Mouse (Mus musculus): ENCODE results near the gene Trim63. TPM values are rescaled to one million over a fixed set of nuclear protein-coding genes. Genes with fewer than 3 reads are reported as not detected.
"Not testable (repeated sequence)": the region's sequence is repeated elsewhere in the genome, so short reads cannot be mapped to it uniquely, and the experiment has no call there.

Trim63 gene
- polyA plus RNA-seq, 1 experiment from 2014 or later = not detected

- no peak overlapping the region for H3K9ac ChIP-seq (ENCODE audit: low read length)
- H3K4me3 ChIP-seq (ENCODE audit: low read depth, low read length) = no peak overlapping the region
- H3K9me3 ChIP-seq (replicated peaks; ENCODE audit: control insufficient read depth, low read length) = no peaks in the 10 kb centered on the region
- WGBS = 73% methylated on average over 3 of the region's 3 CpGs
- DNase-seq (ENCODE audit: low spot score) = no peak
- no peaks in the 10 kb centered on the region for H3K36me3 ChIP-seq (ENCODE audit: control insufficient read depth, insufficient read depth, low read length)
- H3K4me2 ChIP-seq (ENCODE audit: low read length) = no peak overlapping the region
- no peak overlapping the region for H3K27ac ChIP-seq (ENCODE audit: low read depth, low read length)
- ATAC-seq = no peak
- H3K27me3 ChIP-seq (replicated peaks; ENCODE audit: control insufficient read depth, insufficient read depth, low read length) = no peaks in the 10 kb centered on the region
- no peaks in the 10 kb centered on the region for H3K4me1 ChIP-seq (ENCODE audit: control insufficient read depth, insufficient read depth, low read length)
Measured at GRCm38 (mm10) chr4:134321524-134321923, 6.6 kb downstream of the Trim63 start.

GRCm38 (mm10) chr4:134324655-134325054 is 9.7 kb downstream of the Trim63 start:
- ATAC-seq (no peak), DNase-seq (ENCODE audit: low spot score) (no peak)
- H3K36me3 ChIP-seq (ENCODE audit: control insufficient read depth, insufficient read depth, low read length) = no peaks in the 10 kb centered on the region
- H3K9ac ChIP-seq (ENCODE audit: low read length) = no peak overlapping the region
- WGBS = 77% methylated on average over 5 of the region's 5 CpGs
- no peak overlapping the region for H3K27ac ChIP-seq (ENCODE audit: low read depth, low read length)
- H3K27me3 ChIP-seq (replicated peaks; ENCODE audit: control insufficient read depth, insufficient read depth, low read length) = no peaks in the 10 kb centered on the region
- no peak overlapping the region for H3K4me3 ChIP-seq (ENCODE audit: low read depth, low read length)
- no peak overlapping the region for H3K4me2 ChIP-seq (ENCODE audit: low read length)
- H3K9me3 ChIP-seq (replicated peaks; ENCODE audit: control insufficient read depth, low read length) = no peaks in the 10 kb centered on the region
- no peaks in the 10 kb centered on the region for H3K4me1 ChIP-seq (ENCODE audit: control insufficient read depth, insufficient read depth, low read length)

GRCm38 (mm10) chr4:134326859-134327530 is 12.1 kb downstream of the Trim63 start:
- no peak overlapping the region for H3K9ac ChIP-seq (ENCODE audit: low read length)
- no peaks in the 10 kb centered on the region for H3K27me3 ChIP-seq (replicated peaks; ENCODE audit: control insufficient read depth, insufficient read depth, low read length)
- H3K4me1 ChIP-seq (ENCODE audit: control insufficient read depth, insufficient read depth, low read length) = no peaks in the 10 kb centered on the region
- no peak overlapping the region for H3K4me3 ChIP-seq (ENCODE audit: low read depth, low read length)
- no peak overlapping the region for H3K4me2 ChIP-seq (ENCODE audit: low read length)
- no peak for ATAC-seq
- no peaks in the 10 kb centered on the region for H3K9me3 ChIP-seq (replicated peaks; ENCODE audit: control insufficient read depth, low read length)
- 64% methylated on average over 5 of the region's 5 CpGs for WGBS
- H3K27ac ChIP-seq (ENCODE audit: low read depth, low read length) = no peak overlapping the region
- H3K36me3 ChIP-seq (ENCODE audit: control insufficient read depth, insufficient read depth, low read length) = no peaks in the 10 kb centered on the region
- DNase-seq (ENCODE audit: low spot score) = no peak

- no peaks in the 10 kb centered on the region for H3K4me1 ChIP-seq (ENCODE audit: control insufficient read depth, insufficient read depth, low read length)
- 61% methylated on average over 8 of the region's 8 CpGs for WGBS
- H3K4me2 ChIP-seq (ENCODE audit: low read length) = no peak overlapping the region
- H3K27ac ChIP-seq (ENCODE audit: low read depth, low read length) = no peak overlapping the region
- H3K36me3 ChIP-seq (ENCODE audit: control insufficient read depth, insufficient read depth, low read length) = no peaks in the 10 kb centered on the region
- ATAC-seq (no peak), DNase-seq (ENCODE audit: low spot score) (no peak)
- H3K9me3 ChIP-seq (replicated peaks; ENCODE audit: control insufficient read depth, low read length) = no peaks in the 10 kb centered on the region
- no peak overlapping the region for H3K9ac ChIP-seq (ENCODE audit: low read length)
- H3K4me3 ChIP-seq (ENCODE audit: low read depth, low read length) = no peak overlapping the region
- no peaks in the 10 kb centered on the region for H3K27me3 ChIP-seq (replicated peaks; ENCODE audit: control insufficient read depth, insufficient read depth, low read length)
Measured at GRCm38 (mm10) chr4:134328151-134328550, 13.2 kb downstream of the Trim63 start.

- DNase-seq (ENCODE audit: low spot score) (no peak), ATAC-seq (no peak)
- no peak overlapping the region for H3K27ac ChIP-seq (ENCODE audit: low read depth, low read length)
- H3K9ac ChIP-seq (ENCODE audit: low read length) = no peak overlapping the region
- H3K9me3 ChIP-seq (replicated peaks; ENCODE audit: control insufficient read depth, low read length) = no peaks in the 10 kb centered on the region
- H3K27me3 ChIP-seq (replicated peaks; ENCODE audit: control insufficient read depth, insufficient read depth, low read length) = no peaks in the 10 kb centered on the region
- H3K4me3 ChIP-seq (ENCODE audit: low read depth, low read length) = no peak overlapping the region
- no peak overlapping the region for H3K4me2 ChIP-seq (ENCODE audit: low read length)
- WGBS = 83% methylated on average over 8 of the region's 8 CpGs
- H3K4me1 ChIP-seq (ENCODE audit: control insufficient read depth, insufficient read depth, low read length) = no peaks in the 10 kb centered on the region
- H3K36me3 ChIP-seq (ENCODE audit: control insufficient read depth, insufficient read depth, low read length) = no peaks in the 10 kb centered on the region
Measured at GRCm38 (mm10) chr4:134328832-134329231, 13.9 kb downstream of the Trim63 start.

- Histone ChIP-seq H3K9ac (ENCODE audit: low read length) (no peak overlapping the region), H3K36me3 (ENCODE audit: control insufficient read depth, insufficient read depth, low read length) (no peaks in the 10 kb centered on the region), H3K4me2 (ENCODE audit: low read length) (no peak overlapping the region), H3K4me1 (ENCODE audit: control insufficient read depth, insufficient read depth, low read length) (no peaks in the 10 kb centered on the region), H3K27ac (ENCODE audit: low read depth, low read length) (no peak overlapping the region), H3K9me3 (replicated peaks; ENCODE audit: control insufficient read depth, low read length) (no peaks in the 10 kb centered on the region), H3K4me3 (ENCODE audit: low read depth, low read length) (no peak overlapping the region), H3K27me3 (replicated peaks; ENCODE audit: control insufficient read depth, insufficient read depth, low read length) (no peaks in the 10 kb centered on the region)
- WGBS = 56% methylated on average over 5 of the region's 5 CpGs
- ATAC-seq = no peak
- no peak for DNase-seq (ENCODE audit: low spot score)
Measured at GRCm38 (mm10) chr4:134330281-134330680, 15.4 kb downstream of the Trim63 start.

GRCm38 (mm10) chr4:134341231-134341630 is 26.3 kb downstream of the Trim63 start:
- DNase-seq (ENCODE audit: low spot score); H3K9ac ChIP-seq (ENCODE audit: low read length); H3K4me1 ChIP-seq (ENCODE audit: control insufficient read depth, insufficient read depth, low read length); H3K27ac ChIP-seq (ENCODE audit: low read depth, low read length); H3K4me3 ChIP-seq (ENCODE audit: low read depth, low read length); ATAC-seq; H3K4me2 ChIP-seq (ENCODE audit: low read length); H3K36me3 ChIP-seq (ENCODE audit: control insufficient read depth, insufficient read depth, low read length); H3K9me3 ChIP-seq (replicated peaks; ENCODE audit: control insufficient read depth, low read length): not testable (repeated sequence)
- H3K27me3 ChIP-seq (replicated peaks; ENCODE audit: control insufficient read depth, insufficient read depth, low read length) = peaks cover 32% of the 10 kb centered on the region
- WGBS = 67% methylated on average over 6 of the region's 6 CpGs

- peaks cover 32% of the 10 kb centered on the region for H3K27me3 ChIP-seq (replicated peaks; ENCODE audit: control insufficient read depth, insufficient read depth, low read length)
- H3K4me2 ChIP-seq (ENCODE audit: low read length) = no peak overlapping the region
- 46% methylated on average over 11 of the region's 11 CpGs for WGBS
Measured at GRCm38 (mm10) chr4:134342213-134342779, 27.4 kb downstream of the Trim63 start.

More at GRCm38 (mm10) chr4:134342213-134342779, 27.4 kb downstream of the Trim63 start:
- H3K36me3 ChIP-seq (ENCODE audit: control insufficient read depth, insufficient read depth, low read length) = no peaks in the 10 kb centered on the region
- ATAC-seq (no peak), DNase-seq (ENCODE audit: low spot score) (no peak)
- H3K9me3 ChIP-seq (replicated peaks; ENCODE audit: control insufficient read depth, low read length) = 0 out of 2 replicates have a peak, but pooled peaks cover 2% of the 10 kb centered on the region
- no peak overlapping the region for H3K4me3 ChIP-seq (ENCODE audit: low read depth, low read length)
- H3K4me1 ChIP-seq (ENCODE audit: control insufficient read depth, insufficient read depth, low read length) = no peaks in the 10 kb centered on the region
- no peak overlapping the region for H3K27ac ChIP-seq (ENCODE audit: low read depth, low read length)
- no peak overlapping the region for H3K9ac ChIP-seq (ENCODE audit: low read length)
